Mouse (Mus musculus) heart, embryonic 13.5 days (tissue): ENCODE measurements around the gene Wipi1. TPM values are rescaled to one million over a fixed set of nuclear protein-coding genes. Genes with fewer than 3 reads are reported as not detected.

Source experiments
- ATAC-seq: fragments of 200-750 bp; cut with Nextera tagmentation; 2 replicates; pipeline ENCODE4 v1.8.0; 2017; ENCODE audit warnings: moderate TSS enrichment; ENCODE audit not compliant: insufficient number of reproducible peaks, low FRiP score, low TSS enrichment; ENCODE audit errors: extremely low read depth
- H3K27ac ChIP-seq: fragments of 300-500 bp; sonication (generic); replicated peaks from 2 replicates; pipeline ENCODE4 v1.5.1; 2015; ENCODE audit warnings: moderate library complexity, mild to moderate bottlenecking, inconsistent platforms
- H3K27me3 ChIP-seq: fragments of 300-500 bp; sonication (generic); replicated peaks from 2 replicates; pipeline ENCODE4 v1.6.1; 2015; ENCODE audit warnings: mild to moderate bottlenecking, inconsistent platforms
- H3K36me3 ChIP-seq: fragments of 300-500 bp; sonication (generic); 2 replicates; pipeline ENCODE4 v1.6.1; 2015; ENCODE audit warnings: mild to moderate bottlenecking, inconsistent platforms
- H3K4me1 ChIP-seq: fragments of 300-500 bp; sonication (generic); 2 replicates; pipeline ENCODE4 v1.6.1; 2015; ENCODE audit warnings: inconsistent platforms
- H3K4me2 ChIP-seq: fragments of 300-500 bp; sonication (generic); 2 replicates; pipeline ENCODE4 v1.6.1; 2015; ENCODE audit warnings: inconsistent platforms, mild to moderate bottlenecking, moderate library complexity
- H3K4me3 ChIP-seq: fragments of 300-500 bp; sonication (generic); 2 replicates; pipeline ENCODE4 v1.5.1; 2015; ENCODE audit warnings: moderate library complexity, mild to moderate bottlenecking, inconsistent platforms
- H3K9ac ChIP-seq: fragments of 300-500 bp; sonication (generic); 2 replicates; pipeline ENCODE4 v1.6.1; 2015; ENCODE audit warnings: inconsistent platforms, mild to moderate bottlenecking, moderate library complexity
- H3K9me3 ChIP-seq: fragments of 300-500 bp; sonication (generic); 2 replicates; pipeline ENCODE4 v1.6.1; 2016; ENCODE audit warnings: inconsistent platforms
- WGBS: fragments of 180-500 bp; shearing (Covaris S2); methylation state at CpG from one replicate; pipeline ENCODE4 v1.1.7; 2015; ENCODE audit warnings: mixed read lengths; 5-methylcytosine and 5-hydroxymethylcytosine counted together
- polyA plus RNA-seq: library from polyadenylated mRNA; unstranded; fragments of >200 nt; fragmentation: Nextera tagmentation; extraction: Ambion mirVana; gene quantifications from 2 replicates; pipeline ENCODE4 v1.2.1, GENCODE M21; 2015

Gene Wipi1
- polyA plus RNA-seq, 1 experiment from 2014 or later: 44.7 TPM

GRCm38 (mm10) chr11:109535966-109536365 is 75.8 kb downstream of the Wipi1 start:
- H3K27me3 ChIP-seq: 0 out of 2 replicates have a peak, but pooled peaks cover 6% of the 10 kb centered on the region
- no peak overlapping the region for H3K4me3 ChIP-seq
- H3K4me1 ChIP-seq: peaks cover 9% of the 10 kb centered on the region; the same call in 1 of the 2 replicates
- no peaks in the 10 kb centered on the region for H3K36me3 ChIP-seq
- no peaks in the 10 kb centered on the region for H3K9me3 ChIP-seq
- H3K4me2 ChIP-seq: no peak overlapping the region
- ATAC-seq: no peak
- H3K27ac ChIP-seq: no peak overlapping the region
- H3K9ac ChIP-seq: no peak overlapping the region
- 83% methylated on average over 6 of the region's 6 CpGs for WGBS

- H3K36me3 ChIP-seq: no peaks in the 10 kb centered on the region
Measured at GRCm38 (mm10) chr11:109530030-109530429, 81.7 kb downstream of the Wipi1 start.

GRCm38 (mm10) chr11:109525571-109525970 is 86.2 kb downstream of the Wipi1 start:
- 83% methylated on average over 4 of the region's 4 CpGs for WGBS

More at GRCm38 (mm10) chr11:109530030-109530429, 81.7 kb downstream of the Wipi1 start:
- Histone ChIP-seq H3K27me3 (no peaks in the 10 kb centered on the region), H3K4me1 (no peaks in the 10 kb centered on the region), H3K4me2 (no peak overlapping the region), H3K9me3 (no peaks in the 10 kb centered on the region), H3K27ac (no peak overlapping the region), H3K4me3 (no peak overlapping the region), H3K9ac (no peak overlapping the region)
- WGBS: 69% methylated on average over 4 of the region's 4 CpGs
- no peak for ATAC-seq

GRCm38 (mm10) chr11:109524869-109525268 is 86.9 kb downstream of the Wipi1 start:
- Histone ChIP-seq H3K4me3 (no peak overlapping the region), H3K4me2 (no peak overlapping the region), H3K4me1 (no peaks in the 10 kb centered on the region), H3K36me3 (no peaks in the 10 kb centered on the region), H3K9ac (no peak overlapping the region), H3K9me3 (no peaks in the 10 kb centered on the region), H3K27ac (no peak overlapping the region), H3K27me3 (no peaks in the 10 kb centered on the region)
- WGBS: 79% methylated on average over 5 of the region's 5 CpGs
- ATAC-seq: no peak

More at GRCm38 (mm10) chr11:109525571-109525970, 86.2 kb downstream of the Wipi1 start:
- Histone ChIP-seq H3K4me2 (no peak overlapping the region), H3K27ac (no peak overlapping the region), H3K9ac (no peak overlapping the region), H3K27me3 (no peaks in the 10 kb centered on the region), H3K36me3 (no peaks in the 10 kb centered on the region), H3K4me1 (no peaks in the 10 kb centered on the region), H3K9me3 (no peaks in the 10 kb centered on the region), H3K4me3 (no peak overlapping the region)
- ATAC-seq: no peak

Other genes with a start within 250 kb of the Wipi1 start
- gene Gna13, start 249.1 kb downstream of the Wipi1 start, polyA plus RNA-seq: 17.8 and 18.6 TPM in 2 replicates
- 0.05 TPM in 1 of 2 replicates, not detected in the other for gene 9930022D16Rik, start 198.1 kb downstream of the Wipi1 start, polyA plus RNA-seq
- gene Amz2, start 186.0 kb downstream of the Wipi1 start, polyA plus RNA-seq: 33.4 and 38.1 TPM in 2 replicates
- 3.8 and 3.9 TPM in 2 replicates for gene Arsg, start 138.6 kb downstream of the Wipi1 start, polyA plus RNA-seq
- gene Slc16a6, start 138.4 kb downstream of the Wipi1 start, polyA plus RNA-seq: 9.6 and 9.7 TPM in 2 replicates
- gene Prkar1a, start 37.4 kb upstream of the Wipi1 start, polyA plus RNA-seq: 375 and 413 TPM in 2 replicates
- gene Fam20a, start 110.3 kb upstream of the Wipi1 start, polyA plus RNA-seq: 1.6 and 2.3 TPM in 2 replicates
- not detected in 2 replicates for gene 1700012B07Rik, start 216.1 kb upstream of the Wipi1 start, polyA plus RNA-seq